Mouse (Mus musculus) erythroblast, embryonic 14.5 days (primary cell): ENCODE data around the gene Prkag2. TPM values are rescaled to one million over a fixed set of nuclear protein-coding genes. Genes with fewer than 3 reads are reported as not detected.

ENCODE experiments used
- H3K27me3 ChIP-seq: 2 replicates; pipeline ENCODE4 v1.6.1; 2012; ENCODE audit warnings: inconsistent platforms; ENCODE audit not compliant: control insufficient read depth
- H3K36me3 ChIP-seq: 2 replicates; pipeline ENCODE4 v1.6.1; 2012; ENCODE audit warnings: mild to moderate bottlenecking, inconsistent platforms; ENCODE audit not compliant: control insufficient read depth
- H3K4me1 ChIP-seq: 2 replicates; pipeline ENCODE4 v1.6.1; 2012; ENCODE audit warnings: inconsistent platforms; ENCODE audit not compliant: control insufficient read depth
- H3K4me3 ChIP-seq: replicated peaks from 2 replicates; pipeline ENCODE3; 2012; ENCODE audit warnings: moderate library complexity, mild to moderate bottlenecking, inconsistent platforms
- H3K9me3 ChIP-seq: 2 replicates; pipeline ENCODE4 v1.6.1; 2012; ENCODE audit warnings: low read length, inconsistent platforms, mixed read lengths; ENCODE audit not compliant: control insufficient read depth
- GATA1 ChIP-seq: IDR thresholded peaks from 2 replicates; pipeline ENCODE4 v1.6.1; 2012; ENCODE audit warnings: low read length, inconsistent platforms, mixed read lengths
- TAL1 ChIP-seq: IDR thresholded peaks from 3 replicates; pipeline ENCODE4 v1.6.1; 2012; ENCODE audit warnings: low read length, inconsistent platforms, mixed read lengths
- polyA plus RNA-seq: library from polyadenylated mRNA; stranded (reverse); fragments of >175 nt; gene quantifications from 2 replicates; pipeline ENCODE4 v1.2.3, GENCODE M21; 2012

The Prkag2 gene
- polyA plus RNA-seq, 1 experiment: 0.07 TPM

GRCm38 (mm10) chr5:24894814-24895213, 205.6 kb downstream of the Prkag2 start:
- H3K36me3 ChIP-seq: no peaks in the 10 kb centered on the region
- no peaks in the 10 kb centered on the region for H3K4me1 ChIP-seq
- H3K27me3 ChIP-seq: no peaks in the 10 kb centered on the region
- TF ChIP-seq TAL1: no peak
- no peak for TF ChIP-seq GATA1
- no peak overlapping the region for H3K4me3 ChIP-seq
- H3K9me3 ChIP-seq: no peaks in the 10 kb centered on the region

GRCm38 (mm10) chr5:24892461-24892860, 208.0 kb downstream of the Prkag2 start:
- no peaks in the 10 kb centered on the region for H3K4me1 ChIP-seq
- no peak overlapping the region for H3K4me3 ChIP-seq
- no peaks in the 10 kb centered on the region for H3K27me3 ChIP-seq
- no peak for TF ChIP-seq TAL1
- no peak for TF ChIP-seq GATA1
- no peaks in the 10 kb centered on the region for H3K36me3 ChIP-seq
- no peaks in the 10 kb centered on the region for H3K9me3 ChIP-seq

DNA sequence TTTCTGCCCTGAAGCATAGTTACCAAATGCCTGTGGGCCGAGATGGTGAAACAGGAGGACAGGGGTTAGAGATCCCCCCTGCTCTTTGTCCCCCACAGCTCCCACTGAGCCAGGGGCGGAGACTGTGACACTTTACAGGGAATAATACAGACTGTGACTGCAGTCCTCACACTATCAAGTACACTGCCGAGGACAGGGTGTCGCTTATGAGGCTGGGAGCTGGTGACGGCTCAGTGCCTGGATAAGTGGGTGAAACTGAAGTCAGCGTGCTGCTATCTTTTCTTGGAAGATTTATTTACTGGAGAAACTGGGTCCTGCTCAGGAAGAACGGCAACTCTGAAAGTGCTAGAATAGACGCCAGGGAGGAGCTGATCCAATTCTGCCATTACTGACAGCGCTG, 210.6 kb downstream of the Prkag2 start:
- Histone ChIP-seq H3K9me3 (no peaks in the 10 kb centered on the region), H3K36me3 (peaks cover 3% of the 10 kb centered on the region; the same call in 1 of the 2 replicates), H3K4me3 (no peak overlapping the region), H3K27me3 (no peaks in the 10 kb centered on the region), H3K4me1 (no peaks in the 10 kb centered on the region)
- no peak for TF ChIP-seq GATA1
- TF ChIP-seq TAL1: no peak

DNA sequence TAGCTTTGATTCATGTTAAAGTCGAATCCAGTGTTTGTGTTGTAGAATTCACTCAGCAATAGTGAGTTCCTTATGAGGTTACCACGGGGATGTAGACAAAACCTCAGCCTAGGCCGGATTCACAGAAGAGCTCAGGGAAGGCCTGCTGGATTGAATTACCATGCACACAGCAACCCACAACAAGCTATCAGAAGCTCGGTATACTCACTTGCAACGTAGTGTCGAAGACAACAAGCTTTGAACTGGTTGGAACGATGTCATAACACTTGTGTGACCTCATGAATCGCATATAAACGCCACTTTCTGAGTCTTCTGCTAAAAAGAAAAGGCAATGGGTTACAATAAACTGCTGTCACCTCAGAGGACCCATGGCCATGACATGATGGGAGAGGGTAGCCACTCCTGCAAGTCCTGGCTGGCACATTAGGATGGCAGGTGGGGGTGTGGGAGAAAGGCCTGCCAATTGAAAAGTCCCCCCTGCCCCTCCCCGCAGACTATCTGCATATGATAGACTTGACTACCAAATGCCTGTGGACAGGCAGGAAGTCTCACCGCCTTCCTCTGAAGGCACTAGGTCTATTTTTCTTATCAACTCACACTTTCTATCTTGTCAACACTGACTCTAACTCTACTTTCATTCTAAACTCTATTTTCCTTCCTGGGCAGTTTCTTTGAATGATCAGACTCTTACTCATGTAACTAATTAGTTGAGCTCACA, 211.4 kb downstream of the Prkag2 start:
- Histone ChIP-seq H3K9me3 (no peaks in the 10 kb centered on the region), H3K4me1 (no peaks in the 10 kb centered on the region), H3K4me3 (no peak overlapping the region), H3K36me3 (peaks cover 3% of the 10 kb centered on the region; the same call in 1 of the 2 replicates), H3K27me3 (no peaks in the 10 kb centered on the region)
- TF ChIP-seq GATA1 (no peak), TAL1 (no peak)

DNA sequence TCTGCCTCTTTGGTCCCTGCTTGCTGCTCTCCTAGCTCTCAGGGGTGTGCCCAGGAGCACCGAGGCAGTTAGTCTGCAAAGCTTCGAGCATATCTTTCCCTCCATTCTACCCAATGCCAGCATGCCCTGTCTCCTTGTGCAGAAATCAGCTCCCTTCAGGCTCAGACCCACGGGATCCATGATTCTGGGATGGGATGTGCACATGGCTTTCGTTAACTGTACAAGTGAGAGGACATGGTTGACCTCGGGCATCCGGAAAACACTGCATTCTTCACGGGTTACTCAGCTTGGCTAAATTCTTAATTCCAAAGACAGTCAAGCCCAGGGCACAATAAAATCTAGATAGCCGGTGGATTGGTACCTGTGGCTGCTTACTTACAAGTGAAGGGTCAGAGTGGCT, 213.2 kb downstream of the Prkag2 start:
- TF ChIP-seq GATA1: no peak
- TF ChIP-seq TAL1: no peak

DNA sequence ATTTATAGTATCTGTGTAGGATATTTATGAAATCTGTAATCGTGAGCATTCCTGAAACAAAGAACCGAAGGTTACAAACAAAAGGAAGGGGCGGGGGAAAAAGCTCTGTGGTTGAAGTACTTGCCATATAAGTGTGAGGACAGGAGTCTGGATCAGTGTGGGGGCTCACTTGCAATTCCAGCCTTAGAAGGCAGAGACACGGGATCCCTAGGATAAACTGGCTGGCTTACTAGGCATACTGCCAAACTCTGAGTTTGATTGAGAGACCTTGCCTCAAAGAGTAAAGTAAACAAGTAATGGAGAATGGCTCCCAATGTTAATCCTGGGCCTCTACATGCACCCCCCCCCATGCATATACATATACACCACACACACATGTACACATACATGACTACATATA, 221.7 kb downstream of the Prkag2 start:
- TF ChIP-seq GATA1 (no peak), TAL1 (no peak)
- no peaks in the 10 kb centered on the region; the same call in 1 of the 2 replicates for H3K36me3 ChIP-seq
- H3K4me1 ChIP-seq: peaks cover 7% of the 10 kb centered on the region
- no peak overlapping the region for H3K4me3 ChIP-seq
- no peaks in the 10 kb centered on the region for H3K9me3 ChIP-seq
- H3K27me3 ChIP-seq: no peaks in the 10 kb centered on the region

More for the DNA sequence above, 213.2 kb downstream of the Prkag2 start:
- no peaks in the 10 kb centered on the region for H3K9me3 ChIP-seq
- peaks cover 3% of the 10 kb centered on the region; the same call in 1 of the 2 replicates for H3K36me3 ChIP-seq
- H3K4me3 ChIP-seq: no peak overlapping the region
- H3K27me3 ChIP-seq: no peaks in the 10 kb centered on the region
- no peaks in the 10 kb centered on the region for H3K4me1 ChIP-seq

DNA sequence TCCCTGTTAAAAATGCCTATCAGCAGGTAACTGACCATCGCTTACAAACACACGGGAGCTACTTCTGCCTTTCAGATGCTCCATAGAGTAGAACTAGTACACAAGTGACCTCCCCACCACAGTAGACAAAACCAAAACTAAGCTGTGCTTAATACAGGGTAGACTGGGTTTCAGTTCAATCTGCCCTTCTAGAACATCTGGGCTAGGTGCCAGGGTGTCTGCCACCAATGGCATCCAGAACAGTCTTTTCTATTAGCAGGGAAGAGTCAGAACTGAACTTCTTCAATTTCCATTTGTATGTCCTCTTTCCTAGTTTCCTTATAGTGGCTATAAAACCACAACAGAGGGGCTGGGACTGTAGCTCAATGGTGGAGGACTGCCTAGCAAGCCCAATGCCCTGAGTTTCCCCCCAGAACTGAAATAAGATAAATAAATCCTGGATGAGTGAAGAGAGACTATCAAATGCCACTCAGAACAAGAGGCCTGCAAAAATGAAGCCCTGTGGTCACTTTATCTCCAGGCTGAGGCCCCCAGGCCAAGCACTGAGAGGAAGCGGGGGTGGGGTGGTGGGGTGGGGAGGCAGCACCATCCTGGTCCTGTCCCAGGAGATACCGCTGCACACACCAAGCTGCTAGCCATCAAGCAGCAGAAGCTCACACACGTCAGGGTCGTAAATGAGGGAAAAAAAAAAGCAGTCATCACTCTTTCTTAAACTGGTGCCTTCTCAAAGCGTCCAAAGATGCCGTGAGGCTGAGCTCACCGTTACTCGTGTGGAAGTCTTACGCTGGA, 222.4 kb downstream of the Prkag2 start:
- Histone ChIP-seq H3K9me3 (no peaks in the 10 kb centered on the region), H3K36me3 (no peaks in the 10 kb centered on the region; the same call in 1 of the 2 replicates), H3K4me1 (peaks cover 11% of the 10 kb centered on the region), H3K4me3 (no peak overlapping the region), H3K27me3 (peaks cover 3% of the 10 kb centered on the region)
- no peak for TF ChIP-seq TAL1
- TF ChIP-seq GATA1: no peak

DNA sequence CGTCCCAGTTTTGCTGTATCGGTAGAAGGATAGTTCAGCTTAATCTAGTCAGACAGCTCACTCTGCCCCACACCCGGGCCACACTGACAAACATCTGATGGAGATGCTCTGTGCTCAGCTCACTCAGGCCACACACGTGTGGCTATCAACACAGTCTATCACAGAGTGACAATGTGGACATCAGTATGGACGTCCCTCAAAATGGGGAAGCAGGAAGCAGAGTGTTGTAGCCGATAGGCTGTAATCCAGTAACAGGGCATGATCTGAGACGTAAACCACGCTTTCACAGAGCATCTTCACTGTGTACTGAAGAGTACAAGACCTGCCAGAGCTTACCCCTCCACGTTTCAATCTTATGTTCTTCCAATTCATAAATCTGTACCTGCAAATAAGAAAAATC, 223.8 kb downstream of the Prkag2 start:
- H3K27me3 ChIP-seq: peaks cover 5% of the 10 kb centered on the region
- TF ChIP-seq TAL1 (no peak), GATA1 (no peak)
- H3K9me3 ChIP-seq: no peaks in the 10 kb centered on the region
- H3K4me1 ChIP-seq: peaks cover 12% of the 10 kb centered on the region
- H3K36me3 ChIP-seq: no peaks in the 10 kb centered on the region; the same call in 1 of the 2 replicates
- H3K4me3 ChIP-seq: no peak overlapping the region

- Histone ChIP-seq H3K9me3 (no peaks in the 10 kb centered on the region), H3K36me3 (no peaks in the 10 kb centered on the region; the same call in 1 of the 2 replicates), H3K4me1 (peaks cover 33% of the 10 kb centered on the region), H3K4me3 (no peak overlapping the region), H3K27me3 (peaks cover 5% of the 10 kb centered on the region)
- TF ChIP-seq TAL1 (no peak), GATA1 (no peak)
These were observed 226.3 kb downstream of the Prkag2 start for GRCm38 (mm10) chr5:24874111-24874510.
